Mouse (Mus musculus) T-helper 1 cell (primary cell): ENCODE data around the gene Hspa8.
"Not testable (repeated sequence)": the region's sequence is repeated elsewhere in the genome, so short reads cannot be mapped to it uniquely, and the experiment has no call there.

Experiments used
- in situ Hi-C: fragments of 300-600 bp; cut with MboI, MseI; formaldehyde crosslinking; loops from one replicate; pipeline ENCODE4 v1.15.1; 2025; ENCODE audit warnings: high pct_unique_total_duplicates

Hspa8 gene

DNA sequence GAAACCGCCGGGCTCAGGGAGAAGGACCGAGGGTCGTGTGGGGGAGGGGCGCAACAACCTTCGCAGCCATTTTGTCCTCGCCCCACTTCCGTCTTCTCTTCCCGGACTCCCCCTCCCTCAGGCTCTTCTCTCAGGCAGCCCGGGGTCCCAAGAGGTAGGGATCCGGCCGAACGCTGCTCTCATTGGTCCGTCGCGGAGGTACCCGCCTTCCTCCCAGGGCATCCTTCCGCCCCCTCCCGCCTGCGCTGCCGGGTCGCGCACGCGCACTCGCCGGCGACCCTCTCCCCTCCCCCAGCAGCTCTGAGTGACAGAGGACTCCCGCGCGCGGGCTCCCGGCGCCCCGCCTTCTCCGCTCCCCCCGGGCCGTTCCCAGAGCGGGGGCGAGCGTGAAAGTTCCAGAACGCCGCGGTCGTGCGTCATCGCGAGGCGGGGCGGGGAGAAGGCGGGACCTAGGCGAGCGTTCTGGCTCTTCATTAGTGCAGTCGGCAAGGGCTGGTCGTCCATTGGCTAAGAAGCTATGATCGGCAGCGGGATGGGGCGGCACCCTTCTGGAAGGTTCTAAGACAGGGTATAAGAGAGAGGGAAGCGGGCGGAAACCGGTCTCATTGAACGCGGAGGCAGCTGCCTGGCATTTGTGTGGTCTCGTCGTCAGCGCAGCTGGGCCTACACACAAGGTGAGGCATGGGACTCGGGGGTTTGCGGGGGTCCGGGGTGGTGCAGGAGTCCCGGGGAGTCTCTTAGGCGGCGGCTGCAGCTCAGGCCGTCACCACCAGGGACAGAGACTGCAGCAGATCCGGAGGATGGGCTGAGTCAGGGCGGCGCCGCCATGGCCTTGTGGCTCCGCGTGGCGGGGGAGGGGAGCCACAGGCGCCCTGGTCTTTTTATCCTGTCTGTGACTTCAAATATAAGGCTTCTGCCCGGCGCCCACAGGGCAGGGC is at the start of gene Hspa8:
Hspa8 (plus strand) TSS at position 310 of the 938 bp plus-strand sequence.
- in situ Hi-C loops, result loop anchor here (10.0 kb wide), 1 partner anchor 304 kb away; no protein-coding TSS in a partner anchor

DNA sequence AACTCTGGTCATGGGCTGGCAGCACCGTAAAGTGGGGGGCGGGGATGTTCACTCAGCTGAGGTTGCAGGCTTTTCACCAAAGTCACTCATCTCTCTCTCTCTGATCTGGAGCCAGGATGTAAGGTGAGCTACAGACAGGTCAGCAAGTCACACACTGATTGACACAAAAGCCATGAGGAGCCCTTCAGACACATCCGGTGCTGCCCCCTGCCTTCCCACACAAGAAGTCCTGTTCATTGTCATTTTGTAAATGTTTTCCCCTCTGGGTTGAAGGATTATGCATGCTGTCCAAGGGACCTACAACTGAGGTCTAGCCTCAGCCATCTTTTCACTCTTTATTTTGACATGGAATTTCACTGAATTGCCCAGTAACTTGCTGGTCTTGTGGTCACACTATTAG is 49.0 kb upstream of the Hspa8 start:
- in situ Hi-C loops, result no loop called here

DNA sequence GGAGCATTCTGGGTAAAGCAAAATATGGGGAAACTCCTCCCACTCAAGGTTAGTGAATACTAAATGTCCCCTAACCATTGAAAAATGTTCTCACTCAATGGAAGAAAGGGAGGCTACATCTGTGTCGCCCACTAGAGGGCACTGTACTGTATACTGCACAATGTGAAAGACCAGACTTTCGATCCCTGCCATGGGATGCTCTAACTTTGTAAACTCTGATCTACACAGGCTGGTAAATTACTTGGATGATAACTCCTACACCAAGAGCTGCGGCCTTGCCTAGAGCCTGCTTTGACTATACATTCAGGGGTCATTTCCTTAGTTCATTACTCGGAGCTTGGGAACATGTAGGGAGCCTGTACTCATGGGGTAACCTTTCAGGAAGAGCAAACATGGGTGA is 44.4 kb upstream of the Hspa8 start:
- in situ Hi-C loops, result no loop called here

DNA sequence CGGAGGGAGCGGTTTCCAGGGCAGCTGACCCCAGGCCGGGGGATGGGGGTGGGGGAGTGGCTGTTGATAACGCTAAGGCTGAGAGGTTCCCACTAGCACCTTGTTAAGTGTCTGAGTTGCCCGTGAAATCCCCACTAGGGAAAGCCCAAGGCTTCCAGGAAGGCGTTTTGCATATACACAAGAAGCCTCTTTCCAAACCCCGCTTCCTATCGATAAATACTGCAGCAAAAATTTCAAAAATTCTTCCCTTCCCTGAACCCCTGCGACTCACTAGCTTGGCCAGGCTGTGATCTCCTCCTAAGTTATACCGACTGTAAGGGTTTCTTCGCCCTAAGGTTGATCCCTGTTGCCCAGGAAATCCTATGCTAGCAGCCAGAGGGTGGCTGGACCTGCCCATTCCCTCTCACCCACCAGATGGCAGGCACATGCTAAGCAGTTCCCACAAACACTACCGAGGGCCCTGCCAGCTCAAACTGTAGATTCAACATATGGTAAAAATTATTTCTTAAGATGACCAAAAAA is 43.6 kb upstream of the Hspa8 start:
- in situ Hi-C loops, result no loop called here

DNA sequence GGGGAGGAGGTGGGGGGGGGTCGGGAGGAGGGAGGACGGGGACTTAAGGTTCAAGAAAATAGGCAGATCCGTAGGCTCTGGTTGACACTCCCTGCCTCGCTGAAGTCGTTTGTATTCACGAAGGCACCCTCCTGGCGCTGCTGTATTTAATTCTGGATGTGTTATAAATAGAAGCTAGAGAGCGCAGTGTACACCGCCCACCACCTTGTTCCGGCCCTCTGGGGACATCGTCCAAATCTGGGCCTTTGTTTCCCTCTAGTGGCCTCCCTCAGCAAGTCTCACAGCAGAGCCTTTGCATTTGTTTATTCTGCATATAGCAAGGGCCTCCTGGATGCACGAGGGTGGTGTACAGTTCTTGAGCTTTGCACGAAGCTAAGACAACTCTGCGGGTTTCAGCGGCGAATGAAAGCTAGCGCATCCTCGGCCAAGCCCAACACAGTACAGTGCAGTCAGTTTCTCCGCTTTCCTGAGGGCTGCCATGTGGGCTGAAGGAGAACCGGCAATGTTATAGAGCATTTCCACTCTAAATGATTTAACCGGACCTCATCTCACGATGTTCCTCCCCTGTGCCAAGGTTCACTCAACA is 43.0 kb upstream of the Hspa8 start:
- in situ Hi-C loops, result no loop called here

DNA sequence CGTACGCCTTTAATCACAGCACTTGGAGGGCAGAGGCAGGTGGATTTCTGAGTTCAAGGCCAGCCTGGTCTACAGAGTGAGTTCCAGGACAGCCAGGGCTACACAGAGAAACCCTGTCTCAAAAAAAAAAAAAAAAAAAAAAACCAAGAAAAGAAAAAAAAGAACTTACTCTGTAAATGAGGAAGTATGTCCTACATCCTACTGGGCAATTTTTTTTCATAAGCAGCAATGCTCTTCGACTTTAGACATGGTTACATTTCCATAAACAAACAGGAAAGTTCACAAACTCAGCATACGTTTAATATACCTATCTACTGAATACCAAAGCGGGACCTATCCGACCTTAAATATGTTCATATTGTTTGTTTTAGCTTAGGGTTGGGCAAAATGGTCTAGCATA is 38.4 kb upstream of the Hspa8 start:
- in situ Hi-C loops, result loop anchor here (10.0 kb wide), 1 partner anchor 112 kb away; the partner anchor contains the start of gene Bsx

DNA sequence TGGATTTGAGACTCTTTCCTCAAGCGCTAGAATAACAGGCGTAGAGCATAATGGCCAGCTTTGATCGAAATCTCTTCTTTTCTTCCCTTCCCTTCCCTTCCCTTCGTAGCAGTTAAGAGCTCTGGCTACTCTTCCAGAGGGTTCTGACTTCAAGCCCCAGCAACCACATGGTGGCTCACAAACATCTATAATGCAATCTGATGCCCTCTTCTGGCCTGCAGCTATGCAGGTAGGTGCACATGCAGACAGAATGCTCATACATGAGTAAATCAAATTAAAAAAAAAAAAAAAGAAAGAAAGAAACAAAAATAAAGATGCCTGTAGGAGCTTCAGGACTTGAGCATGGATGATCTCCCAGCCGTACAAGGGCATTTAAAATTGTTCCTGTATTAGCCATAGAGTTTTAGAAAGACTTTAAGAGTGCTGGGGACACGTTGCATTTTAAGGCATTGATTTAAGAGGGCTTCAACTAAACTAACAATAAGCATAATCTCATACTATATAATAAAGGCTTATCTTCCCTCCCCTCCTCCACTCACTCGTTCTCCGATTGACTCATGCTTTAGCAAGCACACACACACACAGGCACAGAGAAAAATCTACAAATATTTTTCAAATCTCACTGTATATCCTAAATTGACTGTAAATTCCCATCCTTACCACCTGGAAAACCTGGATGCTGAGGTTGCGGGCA is 35.8 kb upstream of the Hspa8 start:
- in situ Hi-C loops, result loop anchor here (10.0 kb wide), 1 partner anchor 110 kb away; the partner anchor contains the start of gene Bsx

DNA sequence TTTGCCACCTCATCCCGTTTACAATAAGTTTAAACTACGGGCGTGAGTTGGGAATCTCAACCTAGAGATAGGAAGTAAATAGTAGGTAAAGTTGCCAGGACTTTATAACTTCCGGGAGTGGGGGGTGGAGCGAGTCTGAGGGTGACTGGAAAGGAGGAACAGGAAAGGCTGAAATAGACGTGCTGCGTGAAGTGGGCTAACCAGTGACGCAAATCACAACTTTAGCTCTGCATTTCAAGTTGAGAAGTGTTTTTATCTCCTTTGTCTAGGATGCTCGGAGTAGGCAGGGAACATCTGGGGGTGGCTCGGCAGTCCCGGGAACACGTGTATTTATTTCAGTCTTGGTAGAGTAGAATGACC is 35.2 kb upstream of the Hspa8 start:
- in situ Hi-C loops, result loop anchor here (10.0 kb wide), 1 partner anchor 109 kb away; the partner anchor contains the start of gene Bsx

DNA sequence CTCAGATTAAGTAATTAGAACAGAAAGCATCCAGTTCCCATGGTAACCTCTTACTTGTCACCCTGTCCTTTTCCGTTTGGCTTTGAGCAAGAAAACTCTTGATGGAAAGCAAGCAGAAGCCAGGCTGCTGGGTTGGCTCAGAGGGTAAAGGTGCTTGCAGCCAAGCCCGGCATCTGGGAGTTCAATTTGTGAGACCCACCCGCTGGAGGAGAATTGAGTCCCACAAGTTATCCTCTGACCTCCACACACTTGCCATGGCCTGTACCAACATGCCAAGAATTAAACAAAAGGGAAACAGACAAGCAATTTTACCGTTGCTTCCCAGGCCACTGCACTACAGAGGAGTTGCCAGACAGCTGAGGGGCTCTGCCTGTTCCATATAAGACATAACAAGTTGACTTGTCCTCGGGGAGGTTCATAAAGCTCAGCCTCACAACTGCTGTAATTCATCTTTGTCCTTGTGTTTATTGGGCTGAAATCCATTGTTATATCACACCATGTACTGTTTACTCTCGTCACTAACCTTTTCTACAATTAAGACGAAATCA is 34.7 kb upstream of the Hspa8 start:
- in situ Hi-C loops, result loop anchor here (10.0 kb wide), 1 partner anchor 109 kb away; the partner anchor contains the start of gene Bsx

DNA sequence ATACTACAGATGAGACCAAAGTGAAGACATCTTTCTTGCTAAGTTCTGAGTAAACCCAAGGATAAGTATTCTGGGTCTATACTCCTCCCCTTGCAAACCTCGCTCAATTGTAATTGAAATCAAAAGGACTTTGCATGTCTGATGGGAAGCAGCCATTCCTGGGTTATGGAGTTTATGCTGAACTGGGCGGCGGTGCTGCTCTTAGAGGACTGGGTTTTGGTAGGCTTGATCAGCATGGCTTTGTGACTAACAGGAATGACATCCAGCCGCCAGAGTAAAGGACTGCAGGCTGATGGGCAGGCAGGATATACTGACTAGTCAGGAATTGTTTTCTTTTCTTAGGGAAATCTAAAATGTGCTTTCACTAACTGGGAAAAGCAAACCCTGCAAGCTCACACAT is 32.8 kb upstream of the Hspa8 start:
- in situ Hi-C loops, result loop anchor here (10.0 kb wide), 1 partner anchor 107 kb away; the partner anchor contains the start of gene Bsx

DNA sequence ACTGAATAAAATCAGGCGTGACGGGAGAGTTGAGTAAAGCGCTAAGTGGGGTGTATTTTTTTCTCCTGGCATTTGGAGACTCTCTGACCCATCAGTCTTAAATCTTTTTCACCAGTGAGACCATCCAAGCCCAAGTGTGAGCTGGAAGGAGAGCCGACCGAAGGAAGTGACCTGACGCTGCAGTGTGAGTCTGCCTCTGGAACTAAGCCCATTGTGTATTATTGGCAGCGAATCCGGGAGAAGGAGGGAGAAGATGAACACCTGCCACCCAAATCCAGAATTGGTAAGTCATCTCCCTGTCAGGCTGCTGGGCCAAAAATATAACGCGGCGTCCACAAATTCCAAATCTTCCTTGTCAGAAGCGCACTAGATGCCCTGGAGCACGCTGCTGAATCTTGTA is 28.5 kb upstream of the Hspa8 start:
- in situ Hi-C loops, result no loop called here

DNA sequence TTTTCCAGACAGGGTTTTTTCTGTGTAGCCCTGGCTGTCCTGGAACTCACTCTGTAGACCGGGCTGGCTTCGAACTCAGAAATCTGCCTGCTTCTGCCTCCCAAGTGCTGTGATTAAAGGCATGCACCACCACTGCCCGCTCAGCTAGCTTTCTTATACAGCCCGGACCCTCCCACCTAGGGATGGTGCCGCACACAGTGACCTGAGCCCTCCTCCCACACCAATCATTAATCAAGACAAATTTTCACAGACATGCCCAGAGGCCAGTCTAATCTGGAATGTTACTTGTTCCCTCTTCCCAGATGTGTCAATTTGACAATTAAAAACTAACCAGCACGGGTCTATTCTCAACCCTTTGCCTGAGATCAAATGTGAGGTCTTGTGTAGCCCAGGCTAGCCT is 27.6 kb upstream of the Hspa8 start:
- in situ Hi-C loops, result not testable (repeated sequence)

DNA sequence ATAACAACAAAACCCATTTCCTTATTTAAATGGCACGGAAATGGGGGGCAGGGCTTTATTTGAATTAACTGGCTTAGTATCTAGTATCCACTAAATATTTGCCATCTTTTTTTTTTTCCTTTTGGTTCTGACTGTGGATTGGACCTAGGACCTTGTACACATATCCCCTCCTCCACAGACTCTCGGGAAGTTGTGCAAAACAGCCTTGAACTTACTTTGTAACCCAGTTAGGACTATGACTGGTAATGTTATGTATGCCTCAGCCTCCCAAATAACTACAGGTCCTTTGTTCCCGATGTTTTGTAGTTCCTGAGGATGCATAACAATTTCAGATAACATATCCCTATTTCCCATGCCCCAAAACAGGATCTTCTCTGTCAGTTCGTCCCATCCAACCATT is 26.9 kb upstream of the Hspa8 start:
- in situ Hi-C loops, result no loop called here

DNA sequence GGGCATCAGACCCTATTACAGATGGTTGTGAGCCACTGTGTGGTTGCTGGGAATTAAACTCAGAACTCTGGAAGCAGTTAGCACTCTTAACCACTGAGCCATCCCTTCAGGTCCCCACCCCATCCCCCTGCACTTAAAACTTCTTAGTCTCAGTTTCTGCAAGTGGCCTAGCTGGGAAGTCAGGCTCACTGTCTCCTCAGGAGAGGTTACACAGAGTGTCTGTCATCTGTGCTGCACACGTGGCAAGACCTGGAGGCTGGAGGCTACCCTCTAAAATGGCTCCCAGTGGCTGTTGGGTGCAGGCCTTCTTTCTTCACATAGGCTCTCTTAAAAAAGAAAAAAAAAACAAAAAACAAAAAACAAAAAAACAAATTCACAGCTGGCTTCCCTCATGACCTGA is 24.7 kb upstream of the Hspa8 start:
- in situ Hi-C loops, result no loop called here

DNA sequence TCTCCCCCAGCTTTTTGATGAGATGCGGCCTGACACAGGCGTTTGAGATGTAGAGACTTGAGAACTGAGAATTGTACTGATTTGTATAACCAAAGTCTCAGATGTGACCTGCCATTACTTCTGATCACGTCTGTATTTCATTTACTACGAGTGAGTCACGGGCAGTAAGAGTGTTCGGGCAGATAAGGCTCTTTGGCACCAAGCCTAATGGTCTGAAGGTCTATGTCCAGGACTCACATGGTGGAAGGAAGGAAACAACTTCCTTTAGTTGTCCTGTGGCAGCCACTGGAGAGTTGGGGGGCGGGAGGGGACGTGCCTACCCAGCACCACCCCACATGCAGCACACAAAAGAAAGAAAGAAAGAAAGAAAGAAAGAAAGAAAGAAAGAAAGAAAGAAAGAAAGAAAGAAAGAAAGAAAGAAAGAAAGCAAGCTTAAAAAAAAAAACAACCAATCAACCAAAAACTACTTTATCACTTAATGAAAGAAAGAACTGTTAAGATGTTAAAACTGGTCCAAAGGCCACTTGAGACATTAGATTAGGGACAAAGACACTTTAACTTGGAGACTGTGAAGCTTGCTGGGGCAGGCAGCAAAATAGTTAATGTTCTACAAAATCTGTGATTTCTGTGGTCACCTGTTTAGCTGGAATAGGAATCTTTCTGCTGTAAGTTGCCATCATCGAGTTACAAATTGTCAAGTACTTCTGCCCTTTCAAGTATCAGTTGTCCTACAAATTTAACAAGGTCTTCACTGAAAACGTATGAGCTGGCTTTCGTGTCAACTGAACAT is 24.1 kb upstream of the Hspa8 start:
- in situ Hi-C loops, result no loop called here

DNA sequence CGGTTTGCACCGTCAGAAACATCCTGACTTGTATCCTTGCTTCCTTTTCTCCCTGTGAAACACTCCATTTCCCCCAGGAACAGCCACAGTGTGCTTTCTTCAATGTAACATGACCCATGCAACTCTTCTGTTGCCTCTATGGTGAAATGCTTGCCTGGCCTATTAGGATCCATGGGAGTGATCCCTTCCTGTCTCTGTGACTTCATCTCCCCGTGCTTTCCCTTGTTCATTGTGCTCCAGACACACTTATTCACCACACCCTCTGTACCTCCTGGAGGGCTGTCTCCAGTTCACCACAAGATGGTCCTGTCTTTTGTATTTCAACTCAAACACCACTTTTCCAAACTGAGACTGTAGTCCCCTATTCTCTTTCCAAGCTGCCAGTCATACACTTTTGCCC is 20.7 kb upstream of the Hspa8 start:
- in situ Hi-C loops, result loop anchor here (5.0 kb wide), 1 partner anchor 97 kb away; no protein-coding TSS in a partner anchor

DNA sequence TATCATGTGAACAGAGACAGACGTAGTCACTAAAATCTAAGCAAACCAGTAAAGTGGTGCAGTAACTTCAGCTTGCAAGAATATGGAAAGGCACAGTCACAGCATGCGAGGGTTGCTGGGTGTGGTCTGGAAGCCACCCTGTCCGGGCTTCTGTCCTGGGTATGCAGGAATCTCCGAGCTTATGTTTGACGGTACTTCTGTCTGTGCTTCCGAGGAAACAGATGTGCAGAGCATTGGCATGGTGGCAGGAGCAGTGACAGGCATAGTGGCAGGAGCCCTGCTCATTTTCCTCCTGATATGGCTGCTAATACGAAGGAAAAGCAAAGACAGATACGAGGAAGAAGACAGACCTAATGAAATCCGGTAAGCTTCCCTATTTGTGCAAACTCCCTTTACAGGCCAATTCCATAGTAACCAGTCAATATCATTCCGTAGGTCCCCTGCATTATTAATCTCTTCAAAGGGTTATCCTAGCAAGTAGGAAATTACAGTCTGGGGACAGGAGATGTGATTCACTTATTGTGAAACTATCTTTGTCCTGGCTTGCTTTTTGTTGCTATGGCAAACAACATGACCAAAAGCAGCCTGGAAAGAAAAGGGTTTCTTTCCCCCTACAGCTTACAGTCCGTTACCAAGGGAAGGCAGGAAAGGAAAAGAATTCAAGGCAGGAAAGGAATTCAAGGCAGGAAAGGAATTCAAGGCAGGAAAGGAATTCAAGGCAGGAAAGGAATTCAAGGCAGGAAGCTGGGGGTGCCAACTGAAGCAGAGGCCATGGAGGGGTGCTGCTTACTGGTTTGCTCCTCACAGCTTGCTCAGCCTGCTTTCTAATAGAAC is 19.7 kb upstream of the Hspa8 start:
- in situ Hi-C loops, result loop anchor here (5.0 kb wide), 1 partner anchor 96 kb away; no protein-coding TSS in a partner anchor

DNA sequence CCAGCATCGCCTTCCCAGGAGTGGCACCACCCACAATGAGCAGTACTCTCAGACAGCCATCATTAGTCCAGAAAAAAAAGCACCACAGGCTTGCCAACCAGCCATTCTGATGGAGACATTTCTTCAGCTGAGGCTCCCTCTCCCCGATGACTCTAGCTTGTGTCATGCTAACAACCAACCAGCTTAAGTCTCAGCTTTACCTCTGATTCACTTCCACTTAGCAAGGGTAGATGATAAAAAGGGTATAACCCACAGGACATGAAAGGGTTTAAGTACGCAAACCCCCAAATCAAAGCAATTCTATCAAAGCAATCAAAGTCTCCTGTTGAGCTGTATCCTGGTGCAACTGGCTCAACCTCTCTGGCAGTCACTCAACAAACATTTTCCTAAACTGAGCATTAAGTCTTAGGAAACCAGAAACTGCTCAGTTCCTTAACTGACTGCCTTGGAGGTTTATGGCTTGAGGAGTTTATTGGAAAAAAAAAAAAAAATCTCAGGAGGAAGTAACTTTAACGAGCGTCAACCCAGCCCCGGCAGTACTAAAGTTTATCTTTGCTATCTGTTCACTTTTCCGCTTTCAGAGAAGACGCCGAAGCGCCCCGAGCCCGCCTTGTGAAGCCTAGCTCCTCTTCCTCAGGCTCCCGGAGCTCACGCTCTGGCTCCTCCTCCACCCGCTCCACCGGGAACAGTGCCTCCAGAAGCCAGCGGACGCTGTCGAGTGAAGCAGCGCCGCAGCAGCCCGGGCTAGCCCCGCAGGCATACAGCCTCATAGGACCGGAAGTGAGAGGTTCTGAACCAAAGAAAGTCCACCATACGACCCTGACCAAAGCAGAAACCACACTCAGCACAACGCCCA is 18.8 kb upstream of the Hspa8 start:
- in situ Hi-C loops, result loop anchor here (5.0 kb wide), 1 partner anchor 95 kb away; no protein-coding TSS in a partner anchor
